Mouse (Mus musculus): Measurements from ENCODE around the gene Xpo5. TPM values are rescaled to one million over a fixed set of nuclear protein-coding genes. Genes with fewer than 3 reads are reported as not detected.

Gene Xpo5
- polyA plus RNA-seq, 1 experiment from 2014 or later = 32.0 TPM

- no peak overlapping the region for H3K4me3 ChIP-seq
- no peak overlapping the region for H3K9ac ChIP-seq
- no peaks in the 10 kb centered on the region for H3K9me3 ChIP-seq
- H3K4me2 ChIP-seq = no peak overlapping the region
- H3K36me3 ChIP-seq = peaks cover 66% of the 10 kb centered on the region
- peaks cover 14% of the 10 kb centered on the region for H3K4me1 ChIP-seq
- no peak overlapping the region for H3K27ac ChIP-seq
- no peak for ATAC-seq (ENCODE audit: insufficient number of reproducible peaks, low FRiP score, low TSS enrichment, low read depth)
- H3K27me3 ChIP-seq = no peaks in the 10 kb centered on the region
These were observed 4.1 kb downstream of the Xpo5 start for GRCm38 (mm10) chr17:46206676-46207075.

- Histone ChIP-seq H3K27ac (no peak overlapping the region), H3K9me3 (no peaks in the 10 kb centered on the region), H3K4me3 (no peak overlapping the region), H3K4me2 (no peak overlapping the region), H3K9ac (no peak overlapping the region), H3K36me3 (peaks cover 92% of the 10 kb centered on the region), H3K27me3 (no peaks in the 10 kb centered on the region), H3K4me1 (no peaks in the 10 kb centered on the region)
- no peak for ATAC-seq (ENCODE audit: insufficient number of reproducible peaks, low FRiP score, low TSS enrichment, low read depth)
- 80% methylated on average over 3 of the region's 3 CpGs for WGBS
These were observed 8.0 kb downstream of the Xpo5 start for GRCm38 (mm10) chr17:46210550-46210949.

DNA sequence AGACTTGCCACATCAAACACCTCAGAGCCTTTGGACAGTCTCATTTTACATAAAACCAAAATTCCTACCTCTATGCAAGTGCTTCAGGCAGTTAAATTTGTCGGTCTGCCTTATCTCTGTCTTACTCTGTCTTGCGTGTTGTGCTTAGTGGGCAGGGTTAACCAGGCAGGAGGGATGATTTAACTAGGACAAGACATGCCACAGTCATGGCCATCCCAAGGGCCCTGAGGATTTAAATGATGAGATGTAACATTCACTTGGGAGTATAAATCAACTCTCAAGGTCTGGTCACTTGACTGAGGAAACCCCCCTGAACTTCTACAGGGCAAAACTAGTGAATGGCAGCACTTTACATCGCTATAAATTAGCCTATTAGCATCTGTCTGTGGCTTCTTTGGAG is 19.0 kb downstream of the Xpo5 start:
- Histone ChIP-seq H3K4me2 (no peak overlapping the region), H3K36me3 (peaks cover 97% of the 10 kb centered on the region), H3K27me3 (no peaks in the 10 kb centered on the region), H3K4me3 (no peak overlapping the region), H3K27ac (no peak overlapping the region), H3K4me1 (no peaks in the 10 kb centered on the region), H3K9ac (no peak overlapping the region), H3K9me3 (no peaks in the 10 kb centered on the region)
- ATAC-seq (ENCODE audit: insufficient number of reproducible peaks, low FRiP score, low TSS enrichment, low read depth) = no peak
- WGBS = 88% methylated on average over 3 of the region's 3 CpGs

GRCm38 (mm10) chr17:46227576-46227975 is 25.0 kb downstream of the Xpo5 start:
- Histone ChIP-seq H3K27me3 (no peaks in the 10 kb centered on the region), H3K4me2 (no peak overlapping the region), H3K36me3 (peaks cover 90% of the 10 kb centered on the region), H3K4me3 (no peak overlapping the region), H3K4me1 (no peaks in the 10 kb centered on the region), H3K27ac (no peak overlapping the region), H3K9me3 (no peaks in the 10 kb centered on the region), H3K9ac (no peak overlapping the region)
- 51% methylated on average over 7 of the region's 7 CpGs for WGBS
- ATAC-seq (ENCODE audit: insufficient number of reproducible peaks, low FRiP score, low TSS enrichment, low read depth) = no peak

- Histone ChIP-seq H3K9me3 (no peaks in the 10 kb centered on the region), H3K9ac (no peak overlapping the region), H3K27ac (no peak overlapping the region), H3K4me2 (no peak overlapping the region), H3K4me3 (no peak overlapping the region), H3K36me3 (peaks cover 81% of the 10 kb centered on the region), H3K27me3 (no peaks in the 10 kb centered on the region), H3K4me1 (no peaks in the 10 kb centered on the region)
- no peak for ATAC-seq (ENCODE audit: insufficient number of reproducible peaks, low FRiP score, low TSS enrichment, low read depth)
- WGBS = 89% methylated on average over 1 of the region's 1 CpGs
These were observed 33.5 kb downstream of the Xpo5 start for GRCm38 (mm10) chr17:46236067-46236466.

- Histone ChIP-seq H3K9me3 (no peaks in the 10 kb centered on the region), H3K27ac (no peak overlapping the region), H3K4me1 (no peaks in the 10 kb centered on the region), H3K9ac (no peak overlapping the region), H3K27me3 (no peaks in the 10 kb centered on the region), H3K4me3 (no peak overlapping the region), H3K36me3 (peaks cover 84% of the 10 kb centered on the region), H3K4me2 (no peak overlapping the region)
- no peak for ATAC-seq (ENCODE audit: insufficient number of reproducible peaks, low FRiP score, low TSS enrichment, low read depth)
- WGBS = 89% methylated on average over 6 of the region's 6 CpGs
These were observed 34.5 kb downstream of the Xpo5 start for GRCm38 (mm10) chr17:46237079-46237478.

GRCm38 (mm10) chr17:46237480-46237879 is 34.9 kb downstream of the Xpo5 start:
- H3K4me3 ChIP-seq = no peak overlapping the region
- H3K27me3 ChIP-seq = no peaks in the 10 kb centered on the region
- WGBS = 81% methylated on average over 5 of the region's 5 CpGs
- no peak overlapping the region for H3K9ac ChIP-seq
- no peaks in the 10 kb centered on the region for H3K4me1 ChIP-seq
- H3K36me3 ChIP-seq = peaks cover 88% of the 10 kb centered on the region
- no peak overlapping the region for H3K4me2 ChIP-seq
- H3K9me3 ChIP-seq = no peaks in the 10 kb centered on the region
- no peak for ATAC-seq (ENCODE audit: insufficient number of reproducible peaks, low FRiP score, low TSS enrichment, low read depth)
- no peak overlapping the region for H3K27ac ChIP-seq

DNA sequence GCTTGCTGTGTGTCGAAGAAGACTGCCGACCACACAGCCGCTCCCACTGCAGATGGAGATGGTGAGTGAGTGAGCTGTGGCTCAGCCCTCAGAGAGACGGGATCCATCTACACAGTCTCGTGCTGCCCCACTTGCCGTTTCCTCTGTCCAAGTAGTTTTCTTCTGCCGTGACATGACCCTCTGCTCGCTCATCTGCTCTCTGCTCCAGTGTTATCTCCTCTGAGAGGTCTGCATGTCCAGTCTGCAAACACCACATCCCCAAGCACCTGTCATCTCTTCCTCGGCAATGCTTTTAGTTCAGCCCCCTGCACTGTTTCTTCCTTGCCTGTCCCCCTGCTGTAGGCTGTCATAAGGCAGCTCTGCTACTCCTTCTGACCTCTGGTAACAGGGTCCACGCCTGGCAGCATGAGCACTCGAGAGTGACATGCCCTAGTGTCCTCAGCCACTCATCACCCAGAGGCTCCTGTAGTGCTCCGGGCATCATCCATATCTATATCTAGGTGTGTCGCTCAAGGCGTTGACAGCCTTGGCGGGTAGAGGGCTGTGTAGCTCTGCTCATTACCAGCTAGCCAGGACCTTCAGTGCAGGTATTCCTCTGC is 37.0 kb downstream of the Xpo5 start:
- no peak for ATAC-seq (ENCODE audit: insufficient number of reproducible peaks, low FRiP score, low TSS enrichment, low read depth)
- H3K4me2 ChIP-seq = no peak overlapping the region
- H3K27ac ChIP-seq = no peak overlapping the region
- 90% methylated on average over 15 of the region's 15 CpGs for WGBS
- no peak overlapping the region for H3K4me3 ChIP-seq
- H3K27me3 ChIP-seq = no peaks in the 10 kb centered on the region
- no peaks in the 10 kb centered on the region for H3K9me3 ChIP-seq
- H3K4me1 ChIP-seq = no peaks in the 10 kb centered on the region
- no peak overlapping the region for H3K9ac ChIP-seq
- peaks cover 92% of the 10 kb centered on the region for H3K36me3 ChIP-seq

DNA sequence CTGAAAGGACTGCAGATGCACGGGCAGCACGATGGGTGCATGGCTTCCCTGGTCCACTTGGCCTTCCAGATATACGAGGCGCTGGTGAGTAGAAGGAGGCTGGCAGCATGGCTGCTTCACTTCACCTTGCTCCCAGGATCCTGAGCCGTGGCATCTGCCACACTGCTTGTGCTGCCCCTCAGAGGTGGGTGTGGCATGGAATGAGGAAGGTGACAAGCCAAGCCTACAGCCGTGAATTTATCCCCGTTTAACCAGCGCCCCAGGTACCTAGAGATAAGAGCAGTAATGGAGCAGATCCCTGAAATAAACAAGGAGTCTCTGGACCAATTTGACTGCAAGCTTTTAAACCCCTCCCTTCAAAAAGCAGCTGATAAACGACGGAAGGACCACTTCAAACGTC is 38.9 kb downstream of the Xpo5 start:
- no peak overlapping the region for H3K4me3 ChIP-seq
- 63% methylated on average over 11 of the region's 11 CpGs for WGBS
- no peaks in the 10 kb centered on the region for H3K9me3 ChIP-seq
- ATAC-seq (ENCODE audit: insufficient number of reproducible peaks, low FRiP score, low TSS enrichment, low read depth) = no peak
- H3K27me3 ChIP-seq = no peaks in the 10 kb centered on the region
- no peak overlapping the region for H3K4me2 ChIP-seq
- no peak overlapping the region for H3K9ac ChIP-seq
- peaks cover 97% of the 10 kb centered on the region for H3K36me3 ChIP-seq
- no peaks in the 10 kb centered on the region for H3K4me1 ChIP-seq
- H3K27ac ChIP-seq = no peak overlapping the region

GRCm38 (mm10) chr17:46242274-46242673 is 39.7 kb downstream of the Xpo5 start:
- Histone ChIP-seq H3K27ac (no peak overlapping the region), H3K4me2 (no peak overlapping the region)
- no peak for ATAC-seq (ENCODE audit: insufficient number of reproducible peaks, low FRiP score, low TSS enrichment, low read depth)

DNA sequence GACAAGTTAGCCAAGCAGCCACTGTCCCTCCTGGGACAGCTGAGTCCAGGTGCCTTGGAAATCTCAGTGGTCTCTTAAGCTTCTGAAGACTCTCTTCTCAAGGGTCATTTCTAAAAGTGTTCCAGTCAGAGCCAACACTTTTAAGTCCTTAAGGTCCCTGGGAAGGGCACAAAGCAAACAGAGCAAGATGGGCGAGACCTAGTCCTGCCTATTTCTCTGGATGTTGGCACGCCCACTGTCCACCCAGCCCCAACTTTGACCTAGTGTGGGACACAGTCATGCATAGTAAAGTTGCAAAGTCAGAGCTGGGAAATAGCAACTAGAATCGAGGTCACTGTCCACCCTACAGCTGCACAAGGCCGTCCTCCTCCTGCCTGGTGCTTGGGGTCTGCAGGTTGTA is 40.4 kb downstream of the Xpo5 start:
- Histone ChIP-seq H3K9me3 (no peaks in the 10 kb centered on the region), H3K36me3 (peaks cover 82% of the 10 kb centered on the region), H3K27ac (no peak overlapping the region), H3K4me3 (no peak overlapping the region), H3K4me2 (no peak overlapping the region), H3K27me3 (no peaks in the 10 kb centered on the region), H3K4me1 (peaks cover 8% of the 10 kb centered on the region), H3K9ac (no peak overlapping the region)
- ATAC-seq (ENCODE audit: insufficient number of reproducible peaks, low FRiP score, low TSS enrichment, low read depth) = no peak
- WGBS = 84% methylated on average over 4 of the region's 4 CpGs

More at GRCm38 (mm10) chr17:46242274-46242673, 39.7 kb downstream of the Xpo5 start:
- 86% methylated on average over 13 of the region's 13 CpGs for WGBS
- Histone ChIP-seq H3K4me1 (peaks cover 8% of the 10 kb centered on the region), H3K9ac (no peak overlapping the region), H3K36me3 (peaks cover 89% of the 10 kb centered on the region), H3K4me3 (no peak overlapping the region), H3K9me3 (no peaks in the 10 kb centered on the region), H3K27me3 (no peaks in the 10 kb centered on the region)

- no peaks in the 10 kb centered on the region for H3K9me3 ChIP-seq
- ATAC-seq (ENCODE audit: insufficient number of reproducible peaks, low FRiP score, low TSS enrichment, low read depth) = no peak
- no peak overlapping the region for H3K4me2 ChIP-seq
- H3K27me3 ChIP-seq = no peaks in the 10 kb centered on the region
- 78% methylated on average over 2 of the region's 2 CpGs for WGBS
- no peak overlapping the region for H3K27ac ChIP-seq
- H3K4me3 ChIP-seq = no peak overlapping the region
- H3K4me1 ChIP-seq = peaks cover 9% of the 10 kb centered on the region
- no peak overlapping the region for H3K9ac ChIP-seq
- peaks cover 76% of the 10 kb centered on the region for H3K36me3 ChIP-seq
These were observed 41.0 kb downstream of the Xpo5 start for GRCm38 (mm10) chr17:46243624-46244023.

DNA sequence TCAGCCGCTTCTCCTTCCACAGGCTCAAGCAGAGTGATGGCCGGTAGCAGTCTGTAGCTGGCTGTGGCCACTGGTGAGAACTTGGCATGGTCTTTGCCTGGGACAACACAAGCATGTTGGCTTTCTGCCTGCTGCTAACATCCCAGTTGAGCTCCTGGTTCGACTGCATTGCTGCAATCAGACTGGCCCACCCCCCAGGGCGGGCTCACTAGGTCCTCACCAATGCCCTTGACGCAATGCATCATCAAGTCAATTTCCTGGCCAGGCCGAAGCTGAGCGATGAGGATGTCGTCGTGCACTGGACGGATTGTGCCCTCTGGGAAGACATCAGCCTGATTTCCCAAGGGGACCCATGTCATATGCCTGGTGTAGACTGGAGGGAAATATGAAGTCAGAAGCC is 42.0 kb downstream of the Xpo5 start:
- 74% methylated on average over 10 of the region's 10 CpGs for WGBS
- Histone ChIP-seq H3K9me3 (no peaks in the 10 kb centered on the region), H3K27ac (no peak overlapping the region), H3K36me3 (peaks cover 72% of the 10 kb centered on the region), H3K4me1 (peaks cover 18% of the 10 kb centered on the region), H3K27me3 (no peaks in the 10 kb centered on the region), H3K4me2 (no peak overlapping the region), H3K9ac (no peak overlapping the region), H3K4me3 (no peak overlapping the region)
- ATAC-seq (ENCODE audit: insufficient number of reproducible peaks, low FRiP score, low TSS enrichment, low read depth) = no peak

Data from limb, embryonic 15.5 days (tissue).